Mouse (Mus musculus): ENCODE results near the gene 1700025C18Rik.
A peak's percentile ranks its signal among the peaks of the same experiment; 100 is the strongest.

The 1700025C18Rik gene

DNA sequence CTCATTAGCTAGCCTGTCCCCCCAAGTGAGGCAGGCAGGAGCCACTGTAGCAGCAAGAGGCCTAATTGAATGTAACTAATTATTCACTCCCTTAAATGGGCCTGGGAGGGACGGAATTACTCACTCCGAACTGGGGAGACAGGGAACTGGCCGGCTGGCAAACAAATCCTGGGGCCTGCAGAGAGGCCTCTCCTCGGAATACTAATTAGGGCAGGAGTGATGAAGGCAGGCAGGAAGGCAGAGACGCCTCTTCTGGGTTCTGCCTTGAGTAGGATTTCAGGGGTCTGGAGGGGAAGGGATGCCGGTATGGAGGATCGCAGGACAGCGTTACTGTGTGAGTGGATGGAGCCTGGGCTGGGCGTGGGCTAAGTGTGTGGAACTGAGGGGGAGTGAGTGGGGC is 13.5 kb downstream of the 1700025C18Rik start:
- peak; percentile 53 for DNase-seq

- peak; percentile 79 for DNase-seq
These were observed 15.6 kb downstream of the 1700025C18Rik start for GRCm38 (mm10) chr2:165074937-165075336.

DNA sequence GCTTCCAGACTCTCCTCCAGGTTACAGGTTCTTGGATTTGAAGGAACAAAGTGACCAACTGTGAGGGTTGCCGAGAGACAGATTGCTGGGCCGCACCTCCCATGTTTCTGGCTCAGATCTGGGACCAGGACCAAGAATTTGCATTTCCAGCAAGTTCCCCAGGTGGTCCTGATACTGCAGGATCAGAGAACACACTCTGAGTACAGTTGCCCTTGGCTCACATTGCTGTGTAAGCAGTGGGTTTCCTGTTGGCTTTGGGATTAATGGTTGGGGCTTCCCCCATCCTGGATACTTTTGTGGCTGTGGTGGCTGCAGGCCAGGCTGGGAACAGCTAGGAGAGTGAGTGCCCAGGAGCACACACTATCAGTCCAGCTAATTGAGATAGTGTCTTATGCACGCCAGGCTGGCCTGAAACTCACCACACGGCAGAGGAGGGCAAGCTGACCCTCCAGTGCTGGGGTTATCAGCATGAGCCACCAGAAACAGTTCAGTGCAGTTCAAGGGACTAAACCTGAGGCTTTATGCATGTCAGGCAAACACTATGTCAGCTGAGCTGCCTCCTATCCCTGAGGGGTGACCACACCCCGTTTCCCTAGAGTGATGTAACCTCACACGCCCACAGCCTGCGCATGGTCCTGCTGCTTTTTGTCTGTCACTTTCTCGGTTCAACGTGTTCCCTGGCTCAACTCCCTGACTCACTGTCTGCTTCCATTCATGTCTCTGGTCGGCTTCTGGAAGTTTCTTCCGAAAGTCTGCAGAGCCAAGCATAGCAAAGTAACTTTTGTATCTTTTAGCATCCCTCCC is 16.3 kb downstream of the 1700025C18Rik start:
- DNase-seq, result no peak

DNA sequence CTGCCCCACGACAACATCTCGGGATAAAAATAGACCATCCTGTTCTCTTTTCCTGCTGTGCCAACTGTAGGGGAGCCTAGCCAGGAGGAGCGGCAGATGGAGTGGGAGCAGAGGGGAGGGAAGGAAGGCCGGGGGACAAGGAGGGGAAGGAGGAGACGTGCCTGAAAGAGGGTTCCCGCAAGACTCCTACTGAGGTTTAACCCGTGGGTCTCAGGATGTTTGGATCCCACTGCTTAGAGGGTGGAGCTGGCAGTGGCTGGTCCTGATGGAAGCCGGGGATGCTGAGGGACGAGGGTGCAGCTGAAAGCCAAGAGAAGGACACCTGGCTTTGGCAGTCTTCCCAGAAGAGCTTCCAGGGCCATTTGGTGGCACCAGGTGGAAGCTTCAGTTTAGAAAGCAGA is 17.2 kb downstream of the 1700025C18Rik start:
- DNase-seq, result no peak

DNA sequence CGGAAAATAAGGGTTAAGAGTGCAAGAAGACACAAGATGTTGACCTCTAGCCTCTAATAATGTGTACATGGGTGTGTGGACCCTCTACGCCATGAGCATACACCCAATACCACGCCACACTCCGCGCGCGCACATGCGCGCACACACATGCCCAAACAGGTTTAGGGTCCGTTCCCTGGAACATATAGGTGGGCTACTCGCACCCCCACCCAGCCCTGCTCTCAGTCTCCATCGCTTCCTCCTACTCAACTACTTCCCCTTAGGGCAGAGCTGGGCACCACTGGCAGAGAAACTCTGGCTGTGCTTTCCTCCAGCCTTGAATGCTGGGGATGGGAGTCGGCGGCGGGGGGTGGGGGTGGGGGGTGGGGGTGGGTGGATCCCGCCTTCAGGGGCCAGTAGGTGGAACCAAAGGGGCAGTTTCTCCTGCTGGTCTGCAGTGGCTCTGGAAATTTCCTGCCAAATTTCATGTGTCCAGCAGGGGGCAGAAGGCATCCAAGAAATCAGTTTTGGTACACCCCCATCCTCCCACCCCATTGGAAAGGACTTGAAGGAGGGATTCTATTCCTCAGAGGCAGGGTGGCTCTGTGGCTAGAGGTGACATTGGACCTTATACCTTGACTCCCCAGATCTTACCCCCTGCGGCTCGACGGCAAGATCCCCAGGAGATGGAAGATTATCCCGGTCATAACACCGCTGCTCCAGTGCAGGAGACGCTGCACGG is 20.3 kb downstream of the 1700025C18Rik start:
- DNase-seq, result peak; percentile 76

- no peak for DNase-seq
These were observed 21.7 kb downstream of the 1700025C18Rik start for GRCm38 (mm10) chr2:165068806-165069205.

- DNase-seq, result no peak
These were observed 26.1 kb downstream of the 1700025C18Rik start for GRCm38 (mm10) chr2:165064489-165064888.

- no peak for DNase-seq
These were observed 28.7 kb downstream of the 1700025C18Rik start for GRCm38 (mm10) chr2:165061638-165062433.

DNA sequence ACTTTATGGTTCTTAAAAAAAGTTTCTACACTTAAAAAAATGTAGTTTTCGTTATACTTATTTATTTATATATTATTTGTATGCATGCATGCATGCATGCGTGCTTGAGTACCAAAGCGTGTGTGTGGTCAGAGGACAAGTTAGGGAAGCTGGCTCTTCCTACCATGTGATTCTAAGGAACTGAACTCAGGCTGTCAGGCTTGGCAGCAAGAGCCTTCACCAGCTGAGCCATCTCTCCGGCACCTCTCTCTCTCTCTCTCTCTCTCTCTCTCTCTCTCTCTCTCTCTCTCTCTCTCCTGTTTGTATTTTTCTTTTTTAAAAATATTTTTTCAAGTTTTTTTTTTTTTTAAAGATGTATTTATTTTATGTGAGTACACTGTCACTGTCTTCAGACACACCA is 30.6 kb downstream of the 1700025C18Rik start:
- no peak for DNase-seq

GRCm38 (mm10) chr2:165056377-165057085 is 34.0 kb downstream of the 1700025C18Rik start:
- no peak for DNase-seq

GRCm38 (mm10) chr2:165055905-165056304 is 34.6 kb downstream of the 1700025C18Rik start:
- DNase-seq, result peak; percentile 42

- DNase-seq, result peak; percentile 88
These were observed 35.4 kb downstream of the 1700025C18Rik start, which contains the start of gene Cd40 for GRCm38 (mm10) chr2:165054888-165055852. Gene Cd40 (plus strand): TSS chr2:165055627.

DNA sequence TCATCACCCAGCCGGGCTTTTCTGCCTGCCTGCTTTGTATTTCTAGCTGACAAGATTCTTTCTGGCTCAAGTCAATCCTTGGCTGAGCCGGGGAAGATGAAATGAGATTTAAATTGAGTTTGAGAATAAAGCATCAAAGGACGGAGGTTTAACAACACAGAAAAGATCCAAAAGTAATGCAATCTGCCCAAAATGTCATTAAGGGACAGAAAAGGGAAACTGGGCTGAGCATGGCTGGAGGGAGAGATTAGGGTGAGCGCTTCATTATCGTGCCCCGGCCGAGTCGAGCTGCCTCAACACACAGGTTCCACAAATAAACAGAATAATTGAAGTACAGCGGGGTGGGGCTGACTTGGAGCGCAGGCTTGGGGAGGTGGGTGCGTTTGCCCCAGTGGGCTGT is 39.0 kb downstream of the 1700025C18Rik start:
- DNase-seq, result no peak

GRCm38 (mm10) chr2:165050826-165051548 is 39.6 kb downstream of the 1700025C18Rik start:
- no peak for DNase-seq

GRCm38 (mm10) chr2:165049044-165049443 is 41.5 kb downstream of the 1700025C18Rik start:
- DNase-seq, result no peak

DNA sequence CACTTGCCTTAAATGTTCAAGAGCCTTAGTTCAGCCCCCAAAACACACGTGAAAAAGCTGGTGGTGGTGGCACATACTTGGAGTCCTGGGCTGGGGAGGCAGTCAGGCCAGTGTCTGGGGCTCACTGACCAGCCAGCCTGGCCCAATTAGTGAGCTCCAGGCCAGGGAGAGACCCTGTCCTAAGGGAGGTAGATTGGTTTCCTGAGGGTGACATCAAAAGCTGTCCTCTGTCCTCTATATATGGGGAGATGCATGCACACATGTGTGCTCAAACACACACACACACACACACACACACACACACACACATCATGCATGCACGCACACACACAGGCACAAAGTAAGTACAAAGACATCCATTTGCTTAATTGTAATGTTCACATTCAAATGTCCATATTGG is 46.8 kb downstream of the 1700025C18Rik start:
- DNase-seq, result no peak

- peak; percentile 78 for DNase-seq
These were observed 47.4 kb downstream of the 1700025C18Rik start for GRCm38 (mm10) chr2:165043090-165043636.

GRCm38 (mm10) chr2:165042126-165042525 is 48.4 kb downstream of the 1700025C18Rik start:
- DNase-seq, result no peak

- no peak for DNase-seq
These were observed 53.1 kb downstream of the 1700025C18Rik start for GRCm38 (mm10) chr2:165037415-165037814.

- DNase-seq, result no peak
These were observed 55.5 kb downstream of the 1700025C18Rik start for GRCm38 (mm10) chr2:165035058-165035431.

Data from embryo, embryonic 11 days (tissue).